Mouse (Mus musculus) adrenal gland, postnatal 14 days (tissue): ENCODE results near the gene AU022252. TPM values are rescaled to one million over a fixed set of nuclear protein-coding genes. Genes with fewer than 3 reads are reported as not detected.

Experiments used
- DNase-seq: peaks from one replicate; pipeline ENCODE4 v3.0.0; 2021; ENCODE audit warnings: mixed read lengths
- total RNA-seq: library from RNA; stranded (reverse); gene quantifications from 2 replicates; pipeline ENCODE4 v1.2.3, GENCODE M21; 2021

Gene AU022252
- total RNA-seq, 1 experiment from 2014 or later, result 30.8 TPM

GRCm38 (mm10) chr4:119244468-119245240 is 12.1 kb upstream of the AU022252 start:
- no peak for DNase-seq

- no peak for DNase-seq
Measured at GRCm38 (mm10) chr4:119242571-119242970, 10.1 kb upstream of the AU022252 start.

GRCm38 (mm10) chr4:119241664-119242063 is 9.2 kb upstream of the AU022252 start:
- peak; percentile 49 for DNase-seq

- peak; percentile 42 for DNase-seq
Measured at GRCm38 (mm10) chr4:119239181-119239682, 6.7 kb upstream of the AU022252 start.

- DNase-seq, result no peak
Measured at GRCm38 (mm10) chr4:119238661-119239060, 6.1 kb upstream of the AU022252 start.

GRCm38 (mm10) chr4:119234348-119234747 is 1.8 kb upstream of the AU022252 start:
- no peak for DNase-seq

- DNase-seq, result peak; percentile 60
Measured at GRCm38 (mm10) chr4:119233256-119233901, 867 bp upstream of the AU022252 start.

- DNase-seq, result no peak
Measured at GRCm38 (mm10) chr4:119226751-119227150, 5.8 kb downstream of the AU022252 start.

GRCm38 (mm10) chr4:119225719-119226118 is 6.8 kb downstream of the AU022252 start:
- DNase-seq, result peak; percentile 48

GRCm38 (mm10) chr4:119224534-119224933 is 8.0 kb downstream of the AU022252 start:
- DNase-seq, result no peak

- peak; percentile 73 for DNase-seq
Measured at GRCm38 (mm10) chr4:119223696-119224095, 8.8 kb downstream of the AU022252 start.

GRCm38 (mm10) chr4:119218169-119218568 is 14.3 kb downstream of the AU022252 start, which contains the start of gene Tmem269:
Tmem269 (minus strand) TSS chr4:119218217.
- DNase-seq, result no peak

- DNase-seq, result no peak
Measured at GRCm38 (mm10) chr4:119216667-119217066, 15.8 kb downstream of the AU022252 start.

GRCm38 (mm10) chr4:119204672-119205071 is 27.8 kb downstream of the AU022252 start:
- peak; percentile 76 for DNase-seq

GRCm38 (mm10) chr4:119198105-119198504 is 34.4 kb downstream of the AU022252 start:
- DNase-seq, result no peak

- DNase-seq, result no peak
Measured at GRCm38 (mm10) chr4:119195582-119196320, 36.8 kb downstream of the AU022252 start.

GRCm38 (mm10) chr4:119194909-119195581 is 37.5 kb downstream of the AU022252 start, which contains the start of gene Svbp:
Svbp (plus strand) TSS chr4:119195306.
- DNase-seq, result peak; percentile 96

- no peak for DNase-seq
Measured at GRCm38 (mm10) chr4:119192757-119193156, 39.8 kb downstream of the AU022252 start.

GRCm38 (mm10) chr4:119191273-119191672 is 41.2 kb downstream of the AU022252 start:
- DNase-seq, result no peak

GRCm38 (mm10) chr4:119190618-119191017 is 41.9 kb downstream of the AU022252 start:
- no peak for DNase-seq

GRCm38 (mm10) chr4:119189864-119190263 is 42.6 kb downstream of the AU022252 start, which contains the start of gene Ermap:
Ermap (minus strand) TSS chr4:119190011.
- DNase-seq, result no peak

- DNase-seq, result no peak
Measured at GRCm38 (mm10) chr4:119189392-119189791, 43.1 kb downstream of the AU022252 start.
